Mouse (Mus musculus) monocyte, adult 2 months (primary cell): ENCODE results near the gene Rundc3a.
"Not testable (repeated sequence)": the region's sequence is repeated elsewhere in the genome, so short reads cannot be mapped to it uniquely, and the experiment has no call there.

Experiments
- DNase-seq, 2 experiments: peaks; one replicate each; pipeline ENCODE4 v3.0.0; 2022; ENCODE audit warnings: low spot score in 2 of 2, low read depth in 1 of 2

Gene Rundc3a

GRCm38 (mm10) chr11:102393238-102393634 lies at the start of gene Rundc3a:
Gene Rundc3a, plus strand, starts transcription at chr11:102393403.
- DNase-seq, result peak in 1 of 2 experiments; percentile 16

GRCm38 (mm10) chr11:102344458-102344857 lies 48.7 kb upstream of the Rundc3a start:
- DNase-seq, result no peak

- DNase-seq, result no peak
Measured at GRCm38 (mm10) chr11:102346926-102347325, 46.3 kb upstream of the Rundc3a start.

- DNase-seq, result no peak
Measured at GRCm38 (mm10) chr11:102347683-102348082, 45.5 kb upstream of the Rundc3a start.

GRCm38 (mm10) chr11:102348101-102348585 lies 45.1 kb upstream of the Rundc3a start:
- no peak for DNase-seq

- no peak for DNase-seq
Measured at GRCm38 (mm10) chr11:102348771-102349170, 44.4 kb upstream of the Rundc3a start.

GRCm38 (mm10) chr11:102349189-102349954 lies 43.8 kb upstream of the Rundc3a start:
- DNase-seq, result no peak

GRCm38 (mm10) chr11:102350416-102350815 lies 42.8 kb upstream of the Rundc3a start:
- DNase-seq, result no peak

GRCm38 (mm10) chr11:102350981-102351523 lies 42.2 kb upstream of the Rundc3a start:
- DNase-seq, result no peak

GRCm38 (mm10) chr11:102352378-102352777 lies 40.8 kb upstream of the Rundc3a start:
- DNase-seq, result no peak

GRCm38 (mm10) chr11:102353021-102353431 lies 40.2 kb upstream of the Rundc3a start:
- DNase-seq, result no peak

- no peak for DNase-seq
Measured at GRCm38 (mm10) chr11:102355501-102355900, 37.7 kb upstream of the Rundc3a start.

- no peak for DNase-seq
Measured at GRCm38 (mm10) chr11:102356190-102356589, 37.0 kb upstream of the Rundc3a start.

- DNase-seq, result no peak
Measured at GRCm38 (mm10) chr11:102356636-102357350, 36.4 kb upstream of the Rundc3a start.

GRCm38 (mm10) chr11:102358365-102358764 lies 34.8 kb upstream of the Rundc3a start:
- no peak for DNase-seq

- no peak for DNase-seq
Measured at GRCm38 (mm10) chr11:102361776-102362495, 31.3 kb upstream of the Rundc3a start.

GRCm38 (mm10) chr11:102363623-102364022 lies 29.6 kb upstream of the Rundc3a start:
- no peak for DNase-seq

- no peak for DNase-seq
Measured at GRCm38 (mm10) chr11:102364570-102365371, 28.4 kb upstream of the Rundc3a start.

GRCm38 (mm10) chr11:102365699-102366098 lies 27.5 kb upstream of the Rundc3a start:
- DNase-seq, result no peak

GRCm38 (mm10) chr11:102366103-102366502 lies 27.1 kb upstream of the Rundc3a start, which contains the start of gene Slc4a1:
Gene Slc4a1, minus strand, starts transcription at chr11:102366203.
- not testable (repeated sequence) for DNase-seq
